Mouse (Mus musculus) spleen, adult 2 months (tissue): ENCODE measurements around the gene Dnmt3a.

Source experiments
- CTCF ChIP-seq: fragments of 200-500 bp; IDR thresholded peaks from 2 replicates; pipeline ENCODE4 v1.5.1; 2011; ENCODE audit warnings: mild to moderate bottlenecking, inconsistent platforms; ENCODE audit not compliant: insufficient read depth, insufficient read length, insufficient replicate concordance; ENCODE audit errors: extremely low read depth
- POLR2A ChIP-seq: fragments of 200-500 bp; IDR thresholded peaks from 2 replicates; pipeline ENCODE4 v1.6.1; 2011; ENCODE audit warnings: low read depth, low read length, inconsistent platforms

DNA sequence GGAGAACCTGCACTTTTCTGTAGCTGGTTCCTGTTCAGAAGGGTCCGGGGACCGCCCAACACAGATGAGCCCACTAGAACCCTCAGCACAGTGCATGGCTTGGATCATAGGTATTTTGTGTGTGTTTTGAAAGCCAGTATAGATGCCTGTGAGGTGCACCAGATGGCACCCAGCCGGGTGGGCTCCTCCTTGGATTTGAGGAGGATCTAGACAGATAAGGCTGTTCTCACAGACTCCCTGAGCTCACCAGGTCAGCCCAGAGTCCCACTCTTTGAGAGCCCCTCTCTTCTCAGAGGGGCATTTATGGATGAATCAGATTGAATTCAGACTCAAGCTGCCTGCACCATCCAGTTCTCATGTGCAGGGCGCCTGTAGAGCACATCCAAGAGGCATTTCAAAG is 101.2 kb downstream of the Dnmt3a start:
- TF ChIP-seq CTCF (no peak), POLR2A (no peak)
